Mouse (Mus musculus): ENCODE data around the gene Tdg. TPM values are rescaled to one million over a fixed set of nuclear protein-coding genes. Genes with fewer than 3 reads are reported as not detected.
A peak's percentile ranks its signal among the peaks of the same experiment; 100 is the strongest.

Tdg gene
- polyA plus RNA-seq, 1 experiment from 2014 or later: 77.4 TPM

DNA sequence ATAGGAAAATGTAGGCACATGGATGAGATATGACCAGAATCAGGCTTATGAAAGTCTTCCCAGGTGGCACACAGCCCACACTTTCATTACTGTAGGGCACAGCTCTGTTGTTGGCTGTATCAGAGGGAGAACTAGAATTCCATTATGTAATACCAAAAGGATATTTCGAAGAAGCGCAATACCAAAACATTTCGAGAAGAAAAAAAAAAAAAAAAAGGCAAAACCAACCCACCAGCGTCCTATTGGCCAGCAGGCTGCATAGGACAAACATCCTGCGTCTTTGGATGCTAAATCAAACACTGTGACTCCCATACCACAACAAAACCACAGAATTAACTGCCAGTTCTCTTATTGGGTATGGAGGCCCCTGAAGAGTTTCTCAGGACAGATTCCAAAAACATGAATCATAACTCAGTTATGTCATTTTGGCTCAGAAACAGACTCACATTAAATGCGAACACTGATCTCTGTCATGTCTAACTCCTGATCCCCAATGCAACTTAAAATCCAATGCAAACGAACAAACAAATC is 60.1 kb downstream of the Tdg start:
- H3K4me1 ChIP-seq (ENCODE audit: control insufficient read depth in 2 of 2, insufficient read depth in 2 of 2, low read length in 2 of 2): peaks cover 8 to 10% of the 10 kb centered on the region in 2 experiments
- no peak for ATAC-seq (ENCODE audit: insufficient number of reproducible peaks, insufficient read depth, low FRiP score, low read depth)
- H3K27me3 ChIP-seq (ENCODE audit: control insufficient read depth, insufficient read depth, low read length): no peaks in the 10 kb centered on the region
- WGBS: 73% methylated on average over 7 of the region's 7 CpGs
- peak overlapping the region in 1 of 2 experiments; percentile 28; a peak in 1 of 4 replicates for H3K4me3 ChIP-seq (ENCODE audit: control insufficient read depth in 1 of 2, insufficient read depth in 1 of 2, low read depth in 1 of 2, low read length in 2 of 2)
- peak overlapping the region; percentile 59 for H3K4me2 ChIP-seq (ENCODE audit: low read length)
- H3K9ac ChIP-seq (ENCODE audit: low read length): no peak overlapping the region; the same call in 1 of the 2 replicates
- peak overlapping the region; percentile 33 to 53; a peak in 1 of 4 replicates for H3K27ac ChIP-seq (replicated peaks in 1 of 2; ENCODE audit: control insufficient read depth in 1 of 2, insufficient read depth in 1 of 2, low read depth in 2 of 2, low read length in 2 of 2)
- H3K36me3 ChIP-seq (ENCODE audit: control insufficient read depth, insufficient read depth, low read length): no peaks in the 10 kb centered on the region
- no peaks in the 10 kb centered on the region; the same call in 1 of the 2 replicates for H3K9me3 ChIP-seq (ENCODE audit: control insufficient read depth, low read length)

DNA sequence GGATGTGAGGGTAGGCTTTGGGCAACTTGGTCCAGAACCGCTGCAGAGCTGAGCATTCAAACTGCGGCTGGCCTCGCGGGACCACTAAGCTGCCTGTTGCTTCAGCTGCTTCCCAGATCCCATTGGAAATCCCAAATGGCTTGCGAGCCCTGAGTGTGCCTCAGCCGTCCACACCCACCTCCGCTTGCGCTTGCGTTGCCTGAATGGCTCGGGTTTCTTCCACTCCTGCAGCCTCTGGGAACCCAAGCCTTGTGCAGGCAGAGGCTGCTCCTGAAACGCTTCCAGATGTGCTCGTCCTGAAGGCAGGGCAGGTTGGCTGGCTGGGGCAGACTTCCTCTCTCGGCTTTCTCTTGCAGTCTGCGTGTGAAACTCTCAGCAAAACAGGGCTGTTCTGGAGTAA is 60.9 kb downstream of the Tdg start, which contains the start of gene Glt8d2:
Glt8d2 (minus strand) TSS at position 157 of the 400 bp plus-strand sequence.
- Histone ChIP-seq H3K9me3 (ENCODE audit: control insufficient read depth, low read length) (no peaks in the 10 kb centered on the region; the same call in 1 of the 2 replicates), H3K4me1 (ENCODE audit: control insufficient read depth in 2 of 2, insufficient read depth in 2 of 2, low read length in 2 of 2) (peaks cover 8 to 10% of the 10 kb centered on the region in 2 experiments), H3K4me2 (ENCODE audit: low read length) (peak within 1 kb of the TSS; percentile 59), H3K27ac (replicated peaks in 1 of 2; ENCODE audit: control insufficient read depth in 1 of 2, insufficient read depth in 1 of 2, low read depth in 2 of 2, low read length in 2 of 2) (peak within 1 kb of the TSS; percentile 33 to 53; a peak in 3 of 4 replicates), H3K27me3 (ENCODE audit: control insufficient read depth, insufficient read depth, low read length) (no peaks in the 10 kb centered on the region), H3K36me3 (ENCODE audit: control insufficient read depth, insufficient read depth, low read length) (no peaks in the 10 kb centered on the region), H3K4me3 (ENCODE audit: control insufficient read depth in 1 of 2, insufficient read depth in 1 of 2, low read depth in 1 of 2, low read length in 2 of 2) (peak within 1 kb of the TSS; percentile 28 to 29), H3K9ac (ENCODE audit: low read length) (peak within 1 kb of the TSS; percentile 64)
- no peak; the same call in 1 of the 2 replicates for ATAC-seq (ENCODE audit: insufficient number of reproducible peaks, insufficient read depth, low FRiP score, low read depth)
- 4% methylated on average over 14 of the region's 14 CpGs for WGBS

DNA sequence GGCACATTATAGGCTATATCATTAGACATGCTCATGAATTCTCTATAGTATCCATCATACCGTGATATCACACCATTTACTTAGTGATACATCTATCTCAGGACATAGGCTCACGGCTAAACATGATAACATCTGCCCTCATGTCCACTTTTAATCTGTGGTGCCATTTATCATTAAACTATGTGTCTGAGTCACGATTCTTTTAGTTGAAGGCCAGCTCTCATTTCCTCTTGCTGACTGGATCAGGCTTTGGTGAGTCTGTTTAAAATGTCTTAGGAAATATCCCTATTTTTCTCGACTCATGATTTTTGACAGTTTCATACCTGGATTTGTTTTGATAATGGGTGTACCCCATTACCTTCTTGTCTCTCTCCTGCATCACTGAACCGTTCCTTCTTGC is 66.3 kb downstream of the Tdg start, which contains the start of gene Hcfc2:
Hcfc2 (plus strand) TSS at position 205 of the 400 bp plus-strand sequence.
- Histone ChIP-seq H3K27ac (replicated peaks in 1 of 2; ENCODE audit: control insufficient read depth in 1 of 2, insufficient read depth in 1 of 2, low read depth in 2 of 2, low read length in 2 of 2) (peak within 1 kb of the TSS in 1 of 2 experiments; percentile 24; a peak in 1 of 4 replicates), H3K36me3 (ENCODE audit: control insufficient read depth, insufficient read depth, low read length) (peaks cover 2% of the 10 kb centered on the region), H3K9me3 (ENCODE audit: control insufficient read depth, low read length) (no peaks in the 10 kb centered on the region), H3K4me1 (ENCODE audit: control insufficient read depth in 2 of 2, insufficient read depth in 2 of 2, low read length in 2 of 2) (peaks cover 9 to 11% of the 10 kb centered on the region in 2 experiments), H3K27me3 (ENCODE audit: control insufficient read depth, insufficient read depth, low read length) (no peaks in the 10 kb centered on the region), H3K4me3 (ENCODE audit: control insufficient read depth in 1 of 2, insufficient read depth in 1 of 2, low read depth in 1 of 2, low read length in 2 of 2) (no peak within 1 kb of the TSS), H3K4me2 (ENCODE audit: low read length) (no peak within 1 kb of the TSS), H3K9ac (ENCODE audit: low read length) (no peak within 1 kb of the TSS)
- ATAC-seq (ENCODE audit: insufficient number of reproducible peaks, insufficient read depth, low FRiP score, low read depth): no peak
- WGBS: 62% methylated on average over 5 of the region's 5 CpGs

DNA sequence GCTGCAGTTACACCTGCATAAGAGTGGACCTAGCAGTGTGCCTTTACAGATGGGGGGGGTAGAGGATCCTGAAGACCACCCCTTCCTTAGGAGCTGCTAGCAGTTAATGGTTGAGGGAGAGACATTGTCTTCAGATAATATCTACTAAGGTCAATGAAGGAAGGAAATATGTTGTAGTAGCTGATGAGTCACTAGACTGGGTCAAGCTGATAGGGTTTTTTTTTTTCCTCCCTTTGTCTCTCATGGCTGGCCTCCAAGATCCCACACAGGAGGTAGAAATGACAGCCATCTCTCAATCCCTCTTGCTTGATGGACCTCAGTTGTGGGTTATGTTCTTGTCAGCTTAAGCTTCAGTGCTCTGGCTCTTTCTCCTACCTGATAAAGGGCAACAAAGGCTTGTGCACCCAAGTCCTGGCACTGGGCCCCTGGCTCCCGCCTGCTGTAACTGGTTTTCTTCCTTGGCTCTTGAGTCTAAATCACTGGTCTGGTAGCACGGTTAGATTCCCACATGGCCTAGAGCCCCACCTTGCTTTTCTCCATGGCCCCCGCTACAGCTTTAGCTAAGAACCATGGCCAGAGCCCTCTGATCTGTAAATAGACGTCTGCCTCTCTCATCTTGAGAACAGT is 66.9 kb downstream of the Tdg start:
- peaks cover 8% of the 10 kb centered on the region for H3K36me3 ChIP-seq (ENCODE audit: control insufficient read depth, insufficient read depth, low read length)
- peak overlapping the region in 1 of 2 experiments; percentile 24; a peak in 1 of 4 replicates for H3K27ac ChIP-seq (replicated peaks in 1 of 2; ENCODE audit: control insufficient read depth in 1 of 2, insufficient read depth in 1 of 2, low read depth in 2 of 2, low read length in 2 of 2)
- 46% methylated on average over 4 of the region's 4 CpGs for WGBS
- no peaks in the 10 kb centered on the region for H3K27me3 ChIP-seq (ENCODE audit: control insufficient read depth, insufficient read depth, low read length)
- no peaks in the 10 kb centered on the region for H3K9me3 ChIP-seq (ENCODE audit: control insufficient read depth, low read length)
- H3K4me2 ChIP-seq (ENCODE audit: low read length): no peak overlapping the region
- no peak for ATAC-seq (ENCODE audit: insufficient number of reproducible peaks, insufficient read depth, low FRiP score, low read depth)
- peaks cover 9 to 11% of the 10 kb centered on the region in 2 experiments for H3K4me1 ChIP-seq (ENCODE audit: control insufficient read depth in 2 of 2, insufficient read depth in 2 of 2, low read length in 2 of 2)
- no peak overlapping the region for H3K4me3 ChIP-seq (ENCODE audit: control insufficient read depth in 1 of 2, insufficient read depth in 1 of 2, low read depth in 1 of 2, low read length in 2 of 2)
- H3K9ac ChIP-seq (ENCODE audit: low read length): no peak overlapping the region

DNA sequence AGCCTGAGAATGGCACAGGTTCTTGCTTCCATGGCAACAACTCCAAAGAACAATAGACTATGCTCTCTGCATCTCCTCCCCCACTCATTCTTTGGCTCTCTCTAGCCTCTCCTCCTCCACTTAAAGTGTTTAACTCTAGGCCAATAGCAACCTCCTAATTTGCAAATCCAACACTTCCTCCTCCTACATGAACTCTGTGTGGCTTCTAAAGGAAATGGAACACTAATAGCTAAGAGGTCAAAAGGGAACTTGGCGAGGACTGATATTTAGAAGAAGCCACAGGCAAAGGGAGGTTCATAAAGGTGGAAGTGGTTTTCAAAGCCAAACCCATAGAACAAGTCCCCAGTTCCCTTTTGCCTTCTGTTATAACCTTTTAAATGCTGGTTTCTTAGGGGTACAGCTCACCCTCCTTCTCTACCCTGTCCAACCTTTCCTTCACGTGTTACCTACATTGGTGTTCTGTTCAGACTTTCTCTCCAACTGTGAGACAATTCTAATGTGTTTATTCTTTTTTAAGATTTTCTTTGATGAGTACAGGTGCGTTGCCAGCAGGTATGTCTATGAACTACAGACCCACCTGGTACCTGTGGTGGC is 67.8 kb downstream of the Tdg start:
- Histone ChIP-seq H3K9ac (ENCODE audit: low read length) (no peak overlapping the region), H3K4me2 (ENCODE audit: low read length) (no peak overlapping the region), H3K27ac (replicated peaks in 1 of 2; ENCODE audit: control insufficient read depth in 1 of 2, insufficient read depth in 1 of 2, low read depth in 2 of 2, low read length in 2 of 2) (no peak overlapping the region), H3K4me3 (ENCODE audit: control insufficient read depth in 1 of 2, insufficient read depth in 1 of 2, low read depth in 1 of 2, low read length in 2 of 2) (no peak overlapping the region), H3K27me3 (ENCODE audit: control insufficient read depth, insufficient read depth, low read length) (no peaks in the 10 kb centered on the region), H3K9me3 (ENCODE audit: control insufficient read depth, low read length) (no peaks in the 10 kb centered on the region), H3K36me3 (ENCODE audit: control insufficient read depth, insufficient read depth, low read length) (peaks cover 15% of the 10 kb centered on the region), H3K4me1 (ENCODE audit: control insufficient read depth in 2 of 2, insufficient read depth in 2 of 2, low read length in 2 of 2) (peaks cover 9 to 11% of the 10 kb centered on the region in 2 experiments)
- 77% methylated on average over 3 of the region's 3 CpGs for WGBS
- no peak for ATAC-seq (ENCODE audit: insufficient number of reproducible peaks, insufficient read depth, low FRiP score, low read depth)

DNA sequence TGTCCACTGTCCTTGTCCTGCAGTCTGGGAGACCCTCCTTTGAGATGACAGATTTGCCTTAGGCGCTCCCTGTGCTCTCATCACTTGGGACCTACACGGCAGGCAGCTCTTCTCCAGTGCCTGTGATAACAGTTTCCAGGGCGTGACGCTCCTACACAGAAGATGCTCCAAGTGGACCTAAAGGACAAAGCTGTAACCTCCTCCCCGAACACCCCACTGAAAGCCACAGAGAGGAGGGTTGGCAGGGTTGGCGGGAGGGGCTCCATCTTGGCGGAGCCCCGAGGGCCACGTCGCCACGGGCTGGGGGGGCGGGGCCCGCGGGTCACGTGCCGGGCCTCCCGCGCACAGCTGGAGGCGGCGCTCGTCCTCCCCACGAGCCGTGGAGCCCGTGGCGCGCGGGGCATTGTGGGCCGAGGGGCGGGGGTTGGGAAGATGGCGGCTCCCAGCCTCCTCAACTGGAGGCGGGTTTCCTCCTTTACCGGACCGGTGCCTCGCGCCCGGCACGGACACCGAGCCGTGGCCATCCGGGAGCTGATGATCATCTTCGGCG is 69.2 kb downstream of the Tdg start:
- Histone ChIP-seq H3K9me3 (ENCODE audit: control insufficient read depth, low read length) (no peaks in the 10 kb centered on the region), H3K4me1 (ENCODE audit: control insufficient read depth in 2 of 2, insufficient read depth in 2 of 2, low read length in 2 of 2) (peaks cover 9 to 11% of the 10 kb centered on the region in 2 experiments), H3K9ac (ENCODE audit: low read length) (peak overlapping the region; percentile 87), H3K4me2 (ENCODE audit: low read length) (peak overlapping the region; percentile 62), H3K36me3 (ENCODE audit: control insufficient read depth, insufficient read depth, low read length) (peaks cover 25% of the 10 kb centered on the region), H3K27ac (replicated peaks in 1 of 2; ENCODE audit: control insufficient read depth in 1 of 2, insufficient read depth in 1 of 2, low read depth in 2 of 2, low read length in 2 of 2) (peak overlapping the region; percentile 77 to 81), H3K27me3 (ENCODE audit: control insufficient read depth, insufficient read depth, low read length) (no peaks in the 10 kb centered on the region), H3K4me3 (ENCODE audit: control insufficient read depth in 1 of 2, insufficient read depth in 1 of 2, low read depth in 1 of 2, low read length in 2 of 2) (peak overlapping the region; percentile 94 to 95)
- peak; percentile 94 for ATAC-seq (ENCODE audit: insufficient number of reproducible peaks, insufficient read depth, low FRiP score, low read depth)
- under 1% methylated on average over 42 of the region's 42 CpGs for WGBS

DNA sequence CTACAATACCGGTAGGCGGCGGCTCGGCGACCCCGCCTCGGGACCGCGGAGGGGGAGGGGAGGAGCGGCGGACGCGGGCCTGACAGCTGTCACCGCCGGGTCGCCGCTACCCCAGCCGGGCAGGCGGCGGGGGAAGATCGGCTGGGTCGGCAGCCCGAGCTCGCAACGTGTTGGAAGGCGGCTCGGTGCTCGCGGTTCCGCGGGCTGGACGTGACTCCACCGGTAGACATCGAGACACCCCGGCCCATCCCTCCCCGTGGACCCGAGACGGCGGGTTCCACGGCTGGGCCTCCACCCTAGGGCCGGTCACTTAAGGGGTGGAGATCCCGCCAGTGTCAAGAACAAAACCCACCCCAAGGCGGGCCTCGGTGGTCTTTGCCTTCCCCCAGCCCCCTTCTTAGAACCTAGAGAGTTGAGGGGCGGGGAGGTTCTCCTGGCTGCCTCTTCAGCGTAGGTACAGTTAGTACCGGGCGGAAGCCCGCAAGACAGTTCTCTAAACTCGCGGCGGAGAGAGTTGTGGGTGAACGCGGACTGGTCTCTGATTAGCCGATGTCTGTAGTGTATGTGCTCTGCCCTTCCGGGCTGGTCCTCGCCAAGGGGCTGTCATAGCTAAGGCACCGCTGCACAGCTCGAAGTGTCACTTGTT is 69.8 kb downstream of the Tdg start:
- H3K9me3 ChIP-seq (ENCODE audit: control insufficient read depth, low read length): no peaks in the 10 kb centered on the region
- H3K4me2 ChIP-seq (ENCODE audit: low read length): peak overlapping the region; percentile 62
- H3K4me1 ChIP-seq (ENCODE audit: control insufficient read depth in 2 of 2, insufficient read depth in 2 of 2, low read length in 2 of 2): peaks cover 9 to 11% of the 10 kb centered on the region in 2 experiments
- ATAC-seq (ENCODE audit: insufficient number of reproducible peaks, insufficient read depth, low FRiP score, low read depth): peak; percentile 68
- H3K36me3 ChIP-seq (ENCODE audit: control insufficient read depth, insufficient read depth, low read length): peaks cover 29% of the 10 kb centered on the region
- WGBS: 0% methylated on average over 54 of the region's 59 CpGs
- peak overlapping the region; percentile 94 to 95 for H3K4me3 ChIP-seq (ENCODE audit: control insufficient read depth in 1 of 2, insufficient read depth in 1 of 2, low read depth in 1 of 2, low read length in 2 of 2)
- H3K9ac ChIP-seq (ENCODE audit: low read length): peak overlapping the region; percentile 87
- no peaks in the 10 kb centered on the region for H3K27me3 ChIP-seq (ENCODE audit: control insufficient read depth, insufficient read depth, low read length)
- H3K27ac ChIP-seq (replicated peaks in 1 of 2; ENCODE audit: control insufficient read depth in 1 of 2, insufficient read depth in 1 of 2, low read depth in 2 of 2, low read length in 2 of 2): peak overlapping the region; percentile 77 to 81
